ENCODE assay signal across 10 mouse cellular contexts in genomic region chr7:79194560-79195413, GRCm38 (mm10). TPM values are rescaled to one million over a fixed set of nuclear protein-coding genes. Genes with fewer than 3 reads are reported as not detected.
DNase-seq lines count a peak whose midpoint lies in the region; ATAC-seq and TF ChIP-seq lines count a peak whose summit lies in the region.
"Had no signal": no experiment of that assay in that cellular context is flagged by ENCODE, and none has a peak within 500 bp of the region (broad histone marks: within the 10 kb centered on the region; RNA-seq: fewer than 3 reads in every experiment).

No protein-coding gene starts in this region.

- H3K27ac ChIP-seq in kidney, embryonic 14.5 days (ENCODE audit: low read depth, low read length): no peak overlapping the region
- H3K27ac ChIP-seq in cerebellum, adult 2 months (ENCODE audit: insufficient read depth, low read length): no peak overlapping the region
- peak overlapping the region; percentile 66 for H3K27ac ChIP-seq in hindbrain, embryonic 14.5 days
- no peak overlapping the region for H3K27ac ChIP-seq in limb, embryonic 13.5 days
- no peak overlapping the region for H3K27ac ChIP-seq in thymus, adult 2 months (ENCODE audit: control insufficient read depth, insufficient read depth, low read length)
- H3K27ac ChIP-seq: liver, embryonic 15.5 days had no signal

- H3K4me3 ChIP-seq in kidney, embryonic 14.5 days (ENCODE audit: low read length): no peak overlapping the region
- H3K4me3 ChIP-seq in cerebellum, adult 2 months (replicated peaks; ENCODE audit: insufficient read depth, low read depth, low read length): no peak overlapping the region
- no peak overlapping the region for H3K4me3 ChIP-seq in hindbrain, embryonic 14.5 days (replicated peaks; ENCODE audit: low read length)
- H3K4me3 ChIP-seq in limb, embryonic 13.5 days: no peak overlapping the region
- no peak overlapping the region for H3K4me3 ChIP-seq in thymus, adult 2 months (ENCODE audit: control insufficient read depth, insufficient read depth, low read length)
- H3K4me3 ChIP-seq: erythroblast, embryonic 14.5 days; liver, embryonic 15.5 days had no signal

- H3K9me3 ChIP-seq in kidney, embryonic 14.5 days (ENCODE audit: control insufficient read depth, low read length): no peaks in the 10 kb centered on the region
- no peaks in the 10 kb centered on the region for H3K9me3 ChIP-seq in hindbrain, embryonic 14.5 days (ENCODE audit: control insufficient read depth, low read length)
- no peaks in the 10 kb centered on the region for H3K9me3 ChIP-seq in limb, embryonic 13.5 days
- H3K9me3 ChIP-seq: liver, embryonic 15.5 days had no signal

- 0 out of 2 replicates have a peak, but pooled peaks cover 4% of the 10 kb centered on the region for H3K4me1 ChIP-seq in kidney, embryonic 14.5 days (ENCODE audit: control insufficient read depth, insufficient read depth, low read length)
- no peaks in the 10 kb centered on the region for H3K4me1 ChIP-seq in cerebellum, adult 2 months (ENCODE audit: control insufficient read depth, insufficient read depth, low read length)
- H3K4me1 ChIP-seq in hindbrain, embryonic 14.5 days (replicated peaks; ENCODE audit: control insufficient read depth, insufficient read depth, low read length): no peaks in the 10 kb centered on the region; the same call in 1 of the 2 replicates
- H3K4me1 ChIP-seq in limb, embryonic 13.5 days: no peaks in the 10 kb centered on the region
- peaks cover 13% of the 10 kb centered on the region for H3K4me1 ChIP-seq in thymus, adult 2 months (replicated peaks; ENCODE audit: control insufficient read depth, insufficient read depth, low read length)
- H3K4me1 ChIP-seq: liver, embryonic 15.5 days had no signal

- DNase-seq in kidney, postnatal 10 days: peak; percentile 19
- peak; percentile 66 to 75 for DNase-seq in cerebellum, adult 2 months
- peak; percentile 67 for DNase-seq in hindbrain, embryonic 14.5 days (ENCODE audit: low spot score)
- no peak for DNase-seq in spleen, postnatal 4 days (ENCODE audit: low spot score in 2 of 2)
- DNase-seq in thymus, adult 2 months: no peak
- no peak for DNase-seq in MN1 (ENCODE audit: low spot score)

- H3K4me2 ChIP-seq in kidney, embryonic 14.5 days (replicated peaks; ENCODE audit: low read depth, low read length): no peak overlapping the region
- no peak overlapping the region for H3K4me2 ChIP-seq in hindbrain, embryonic 14.5 days (replicated peaks)
- no peak overlapping the region for H3K4me2 ChIP-seq in limb, embryonic 13.5 days (replicated peaks)
- H3K4me2 ChIP-seq: liver, embryonic 15.5 days had no signal

- ATAC-seq in kidney, embryonic 14.5 days (ENCODE audit: low FRiP score, low TSS enrichment): no peak
- ATAC-seq in hindbrain, embryonic 14.5 days (ENCODE audit: low FRiP score): peak; percentile 95
- no peak for ATAC-seq in limb, embryonic 13.5 days (ENCODE audit: low FRiP score, low read depth)

- TF ChIP-seq CTCF in cerebellum, adult 2 months (IDR thresholded peaks at IDR 0.05; ENCODE audit: borderline replicate concordance, insufficient read depth, low read depth, low read length): no peak
- no peak for TF ChIP-seq CTCF in thymus, adult 2 months (IDR thresholded peaks at IDR 0.05; ENCODE audit: borderline replicate concordance, control insufficient read depth, extremely low read depth, insufficient read depth, low read length, poor library complexity)

- H3K27me3 ChIP-seq in kidney, embryonic 14.5 days (ENCODE audit: control insufficient read depth, insufficient read depth, low read length): no peaks in the 10 kb centered on the region
- H3K27me3 ChIP-seq in cerebellum, adult 2 months (ENCODE audit: control insufficient read depth, insufficient read depth, low read length): no peaks in the 10 kb centered on the region
- H3K27me3 ChIP-seq in hindbrain, embryonic 14.5 days (ENCODE audit: control insufficient read depth, insufficient read depth, low read length): no peaks in the 10 kb centered on the region
- H3K27me3 ChIP-seq in limb, embryonic 13.5 days: 0 out of 2 replicates have a peak, but pooled peaks cover 2% of the 10 kb centered on the region
- H3K27me3 ChIP-seq in thymus, adult 2 months (ENCODE audit: control insufficient read depth, insufficient read depth, low read length): no peaks in the 10 kb centered on the region

- no peak overlapping the region for H3K9ac ChIP-seq in kidney, embryonic 14.5 days (ENCODE audit: low read depth, low read length)
- no peak overlapping the region for H3K9ac ChIP-seq in hindbrain, embryonic 14.5 days
- 0 out of 2 replicates have a peak overlapping the region, but pooled peaks have one; percentile 2 for H3K9ac ChIP-seq in limb, embryonic 13.5 days
- H3K9ac ChIP-seq: liver, embryonic 15.5 days had no signal

- TF ChIP-seq POLR2A in cerebellum, adult 2 months (IDR thresholded peaks at IDR 0.05; ENCODE audit: borderline replicate concordance, insufficient read depth, low read length): no peak
- no peak for TF ChIP-seq POLR2A in thymus, adult 2 months (IDR thresholded peaks at IDR 0.05; ENCODE audit: control insufficient read depth, extremely low read depth, insufficient read depth, low read length, poor library complexity)

- no peaks in the 10 kb centered on the region for H3K36me3 ChIP-seq in kidney, embryonic 14.5 days (ENCODE audit: control insufficient read depth, insufficient read depth, low read length)
- H3K36me3 ChIP-seq in hindbrain, embryonic 14.5 days (replicated peaks; ENCODE audit: control insufficient read depth, insufficient read depth): no peaks in the 10 kb centered on the region
- H3K36me3 ChIP-seq in limb, embryonic 13.5 days: no peaks in the 10 kb centered on the region
- no peaks in the 10 kb centered on the region for H3K36me3 ChIP-seq in thymus, adult 2 months (ENCODE audit: control insufficient read depth, insufficient read depth, low read length)
- H3K36me3 ChIP-seq: liver, embryonic 15.5 days had no signal

- WGBS in kidney, embryonic 14.5 days: 81% methylated on average over 16 of the region's 16 CpGs
- 14% methylated on average over 16 of the region's 16 CpGs for WGBS in cerebellum, adult 2 months
- 43% methylated on average over 16 of the region's 16 CpGs for WGBS in hindbrain, embryonic 14.5 days
- 71% methylated on average over 16 of the region's 16 CpGs for WGBS in limb, embryonic 13.5 days
- WGBS in thymus, adult 2 months: 95% methylated on average over 16 of the region's 16 CpGs

RNA-seq across cellular contexts. Expression of gene Mfge8, which starts 45.9 kb away (rescaled TPM):
- polyA plus RNA-seq in kidney, embryonic 14.5 days (2014; fragmentation: Nextera tagmentation; extraction: Ambion mirVana): 194 and 243 TPM in 2 replicates
- polyA plus RNA-seq in cerebellum, adult 2 months (2012; rRNA removed): 83.7 and 90.9 TPM in 2 replicates
- polyA plus RNA-seq in hindbrain, embryonic 14.5 days (2014; fragmentation: Nextera tagmentation; extraction: Ambion mirVana): 183 and 205 TPM in 2 replicates
- polyA plus RNA-seq in limb, embryonic 13.5 days (2015; fragmentation: Nextera tagmentation; extraction: Ambion mirVana): 160 and 166 TPM in 2 replicates
- polyA plus RNA-seq in thymus, adult 2 months (2012; rRNA removed): 144 and 150 TPM in 2 replicates

Comparison
In these comparisons a context has a peak if more than half of its experiments do, and no peak if none do; other contexts are left out.
1. DNase-seq: peak in kidney, postnatal 10 days (single experiment), cerebellum, adult 2 months (2 of 2) and hindbrain, embryonic 14.5 days (single experiment); none in spleen, postnatal 4 days (0 of 2), thymus, adult 2 months (single experiment) and MN1 (single experiment).